Mouse (Mus musculus) T-helper 17 cell (primary cell): ENCODE data around the gene Fam98b.

Source experiments
- in situ Hi-C, 2 experiments: fragments of 300-600 bp; cut with MboI, MseI; formaldehyde crosslinking; loops; 1 replicate in 1 of 2; 2 replicates in 1 of 2; pipeline ENCODE4 v1.15.1; 2025; ENCODE audit warnings: high pct_unique_total_duplicates in 2 of 2

Fam98b gene

GRCm38 (mm10) chr2:117249255-117250000 is at the start of gene Fam98b:
Gene Fam98b, plus strand, starts transcription at chr2:117249739.
- in situ Hi-C loops = loop anchor here in 1 of 2 experiments (25.0 kb wide), 1 partner anchor 1187 kb away; the partner anchor contains the start of gene Meis2

- in situ Hi-C loops = no loop called here
Measured at GRCm38 (mm10) chr2:117200869-117201338, 48.6 kb upstream of the Fam98b start.

- in situ Hi-C loops = no loop called here
Measured at GRCm38 (mm10) chr2:117203350-117203749, 46.2 kb upstream of the Fam98b start.

- in situ Hi-C loops = no loop called here
Measured at GRCm38 (mm10) chr2:117204534-117204933, 45.0 kb upstream of the Fam98b start.

GRCm38 (mm10) chr2:117205066-117205465 is 44.5 kb upstream of the Fam98b start:
- in situ Hi-C loops = no loop called here

- in situ Hi-C loops = no loop called here
Measured at GRCm38 (mm10) chr2:117210416-117211085, 39.0 kb upstream of the Fam98b start.

- in situ Hi-C loops = no loop called here
Measured at GRCm38 (mm10) chr2:117216152-117216551, 33.4 kb upstream of the Fam98b start.

- in situ Hi-C loops = no loop called here
Measured at GRCm38 (mm10) chr2:117217695-117218216, 31.8 kb upstream of the Fam98b start.

- in situ Hi-C loops = no loop called here
Measured at GRCm38 (mm10) chr2:117219536-117219935, 30.0 kb upstream of the Fam98b start.

- in situ Hi-C loops = no loop called here
Measured at GRCm38 (mm10) chr2:117222651-117223050, 26.9 kb upstream of the Fam98b start.

GRCm38 (mm10) chr2:117228601-117229125 is 20.9 kb upstream of the Fam98b start:
- in situ Hi-C loops = loop anchor here in 1 of 2 experiments (25.0 kb wide), 1 partner anchor 1166 kb away; the partner anchor contains the start of gene Meis2

GRCm38 (mm10) chr2:117230261-117230660 is 19.3 kb upstream of the Fam98b start:
- in situ Hi-C loops = loop anchor here (5.0 to 25.0 kb wide), 2 partner anchors 333 to 1168 kb away; partner anchors contain the start of gene Meis2 (in 1 of the 2)

GRCm38 (mm10) chr2:117231257-117231656 is 18.3 kb upstream of the Fam98b start:
- in situ Hi-C loops = loop anchor here (5.0 to 25.0 kb wide), 2 partner anchors 334 to 1169 kb away; partner anchors contain the start of gene Meis2 (in 1 of the 2)

GRCm38 (mm10) chr2:117241953-117242352 is 7.6 kb upstream of the Fam98b start:
- in situ Hi-C loops = loop anchor here in 1 of 2 experiments (25.0 kb wide), 1 partner anchor 1180 kb away; the partner anchor contains the start of gene Meis2

GRCm38 (mm10) chr2:117250001-117250510 is 517 bp downstream of the Fam98b start:
- in situ Hi-C loops = no loop called here

GRCm38 (mm10) chr2:117255415-117255814 is 5.9 kb downstream of the Fam98b start:
- in situ Hi-C loops = no loop called here

GRCm38 (mm10) chr2:117257617-117258016 is 8.1 kb downstream of the Fam98b start:
- in situ Hi-C loops = no loop called here

GRCm38 (mm10) chr2:117262184-117262583 is 12.6 kb downstream of the Fam98b start:
- in situ Hi-C loops = loop anchor here in 1 of 2 experiments (10.0 kb wide), 1 partner anchor 373 kb away; no protein-coding TSS in a partner anchor

- in situ Hi-C loops = loop anchor here in 1 of 2 experiments (10.0 kb wide), 1 partner anchor 371 kb away; no protein-coding TSS in a partner anchor
Measured at GRCm38 (mm10) chr2:117263786-117264408, 14.4 kb downstream of the Fam98b start.

- in situ Hi-C loops = no loop called here
Measured at GRCm38 (mm10) chr2:117288291-117288690, 38.8 kb downstream of the Fam98b start.
